Mouse (Mus musculus): ENCODE measurements at regions not wholly inside any gene's neighbourhood (a gene's known extent, or its start where the extent isn't known, plus 50 kb on each side); places are given as distances from the start of the nearest gene placed in this dataset.

DNA sequence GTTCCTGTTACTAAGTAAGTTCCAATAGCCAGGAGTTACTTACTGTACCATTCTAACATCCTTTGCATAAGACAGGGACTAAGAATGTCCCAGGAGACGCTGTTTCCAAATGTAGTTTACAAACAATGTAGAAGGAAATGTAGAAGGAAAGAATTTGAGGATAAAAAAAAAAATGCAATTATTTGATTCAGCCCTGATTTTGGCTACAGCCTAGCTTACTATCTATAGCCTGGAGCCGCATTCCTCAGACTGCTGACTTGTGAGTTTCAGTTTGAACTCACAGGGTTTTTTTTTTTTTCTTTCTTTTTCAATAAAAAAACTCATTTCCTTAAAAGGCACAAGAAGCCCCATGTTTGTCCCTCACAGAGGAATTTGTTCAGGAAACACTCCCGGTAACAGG lies 321.2 kb upstream of the Prickle1 start:
- Histone ChIP-seq H3K9me3 (replicated peaks; ENCODE audit: low read length) (no peaks in the 10 kb centered on the region), H3K36me3 (ENCODE audit: insufficient read depth, low read length) (no peaks in the 10 kb centered on the region), H3K4me1 (replicated peaks; ENCODE audit: insufficient read depth, low read length) (0 out of 2 replicates have a peak, but pooled peaks cover 5% of the 10 kb centered on the region), H3K4me3 (replicated peaks; ENCODE audit: low read depth, low read length) (no peak overlapping the region), H3K27ac (peak overlapping the region; percentile 31; the same call in 1 of the 2 replicates), H3K27me3 (ENCODE audit: insufficient read depth, low read length) (no peaks in the 10 kb centered on the region), H3K9ac (ENCODE audit: low read depth, low read length) (no peak overlapping the region), H3K4me2 (ENCODE audit: low read length) (0 out of 2 replicates have a peak overlapping the region, but pooled peaks have one; percentile 2)
- ATAC-seq (replicated peaks; ENCODE audit: low FRiP score, low read depth) (no peak), DNase-seq (ENCODE audit: low spot score) (peak; percentile 85)
- WGBS: 28% methylated on average over 3 of the region's 3 CpGs
- no peak for TF ChIP-seq CTCF (IDR thresholded peaks at IDR 0.05; ENCODE audit: low read depth)

DNA sequence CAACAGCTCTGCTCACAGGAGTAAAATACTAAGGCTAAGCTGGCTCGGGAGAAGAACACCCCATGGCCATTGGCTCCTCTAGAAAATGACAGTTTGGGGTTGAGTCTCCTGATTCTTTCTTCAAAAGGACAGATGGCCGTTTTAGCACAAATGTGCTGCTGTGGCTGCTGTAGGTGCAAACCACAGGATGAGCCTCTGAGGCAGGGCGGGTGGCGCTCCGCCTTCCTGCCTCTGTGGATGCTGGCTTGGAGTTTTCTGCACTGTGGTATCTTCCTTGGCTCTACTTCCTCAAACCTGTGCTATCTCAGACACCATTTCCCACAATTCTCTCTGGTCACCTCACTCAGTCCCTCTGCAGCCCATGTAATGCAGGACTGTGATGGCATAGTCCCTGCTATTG lies 317.8 kb upstream of the Prickle1 start:
- no peak overlapping the region for H3K4me2 ChIP-seq (ENCODE audit: low read length)
- 66% methylated on average over 5 of the region's 5 CpGs for WGBS
- H3K4me1 ChIP-seq (replicated peaks; ENCODE audit: insufficient read depth, low read length): no peaks in the 10 kb centered on the region
- ATAC-seq (replicated peaks; ENCODE audit: low FRiP score, low read depth) (no peak), DNase-seq (ENCODE audit: low spot score) (no peak)
- H3K36me3 ChIP-seq (ENCODE audit: insufficient read depth, low read length): no peaks in the 10 kb centered on the region
- no peaks in the 10 kb centered on the region for H3K9me3 ChIP-seq (replicated peaks; ENCODE audit: low read length)
- no peak overlapping the region for H3K9ac ChIP-seq (ENCODE audit: low read depth, low read length)
- no peak overlapping the region for H3K4me3 ChIP-seq (replicated peaks; ENCODE audit: low read depth, low read length)
- no peak for TF ChIP-seq CTCF (IDR thresholded peaks at IDR 0.05; ENCODE audit: low read depth)
- H3K27me3 ChIP-seq (ENCODE audit: insufficient read depth, low read length): no peaks in the 10 kb centered on the region
- no peak overlapping the region for H3K27ac ChIP-seq

DNA sequence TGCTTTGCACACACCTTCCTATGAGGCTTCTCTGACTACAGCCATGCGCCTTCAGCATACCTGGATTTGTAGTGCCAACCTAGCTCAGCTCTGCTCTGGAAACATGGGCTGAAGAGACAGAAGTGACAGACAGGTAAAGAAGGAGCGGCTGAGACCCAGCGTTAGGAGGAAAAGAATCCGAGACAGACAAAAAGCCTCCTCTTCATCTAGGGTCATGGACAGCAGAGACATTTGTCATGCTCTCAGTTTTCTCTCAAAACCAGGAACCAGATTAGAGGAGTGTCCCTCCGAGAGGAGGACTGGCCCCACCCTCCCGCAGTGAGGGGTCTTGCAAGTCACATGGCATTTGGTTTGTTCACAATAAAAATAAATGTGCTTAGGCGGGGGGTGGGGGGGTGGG lies 317.4 kb upstream of the Prickle1 start:
- Histone ChIP-seq H3K36me3 (ENCODE audit: insufficient read depth, low read length) (no peaks in the 10 kb centered on the region), H3K4me2 (ENCODE audit: low read length) (no peak overlapping the region), H3K9ac (ENCODE audit: low read depth, low read length) (no peak overlapping the region), H3K9me3 (replicated peaks; ENCODE audit: low read length) (no peaks in the 10 kb centered on the region), H3K4me1 (replicated peaks; ENCODE audit: insufficient read depth, low read length) (no peaks in the 10 kb centered on the region), H3K4me3 (replicated peaks; ENCODE audit: low read depth, low read length) (no peak overlapping the region), H3K27ac (no peak overlapping the region), H3K27me3 (ENCODE audit: insufficient read depth, low read length) (no peaks in the 10 kb centered on the region)
- TF ChIP-seq CTCF (IDR thresholded peaks at IDR 0.05; ENCODE audit: low read depth): no peak
- DNase-seq (ENCODE audit: low spot score) (no peak), ATAC-seq (replicated peaks; ENCODE audit: low FRiP score, low read depth) (no peak)
- 44% methylated on average over 7 of the region's 7 CpGs for WGBS

DNA sequence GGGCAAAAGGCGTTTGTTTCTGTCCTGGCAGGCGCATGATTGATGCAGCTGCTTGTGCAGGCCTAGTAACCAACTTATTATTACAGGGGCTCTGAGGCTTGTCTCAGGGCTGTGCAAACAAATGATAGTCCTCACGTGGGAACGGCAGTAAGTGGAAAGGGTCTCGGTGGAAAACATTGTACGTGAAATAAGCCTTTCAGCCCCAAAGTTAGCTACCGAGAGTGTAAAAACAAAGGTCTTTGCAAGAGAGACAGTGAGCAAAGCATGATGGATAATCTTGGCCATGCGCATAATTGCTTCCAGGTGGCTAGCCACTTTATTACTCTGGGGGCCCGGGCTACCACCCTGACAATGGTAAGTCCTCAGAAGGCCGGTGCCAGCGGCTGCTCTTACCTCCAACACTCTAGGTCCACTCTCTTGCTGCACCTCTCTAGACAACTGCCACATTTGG lies 315.3 kb upstream of the Prickle1 start:
- H3K4me3 ChIP-seq (replicated peaks; ENCODE audit: low read depth, low read length): no peak overlapping the region
- ATAC-seq (replicated peaks; ENCODE audit: low FRiP score, low read depth) (no peak), DNase-seq (ENCODE audit: low spot score) (no peak)
- 31% methylated on average over 11 of the region's 11 CpGs for WGBS
- H3K9me3 ChIP-seq (replicated peaks; ENCODE audit: low read length): no peaks in the 10 kb centered on the region
- no peaks in the 10 kb centered on the region for H3K36me3 ChIP-seq (ENCODE audit: insufficient read depth, low read length)
- H3K27me3 ChIP-seq (ENCODE audit: insufficient read depth, low read length): no peaks in the 10 kb centered on the region
- H3K4me1 ChIP-seq (replicated peaks; ENCODE audit: insufficient read depth, low read length): no peaks in the 10 kb centered on the region
- no peak overlapping the region for H3K27ac ChIP-seq
- H3K4me2 ChIP-seq (ENCODE audit: low read length): no peak overlapping the region
- TF ChIP-seq CTCF (IDR thresholded peaks at IDR 0.05; ENCODE audit: low read depth): no peak
- no peak overlapping the region for H3K9ac ChIP-seq (ENCODE audit: low read depth, low read length)

DNA sequence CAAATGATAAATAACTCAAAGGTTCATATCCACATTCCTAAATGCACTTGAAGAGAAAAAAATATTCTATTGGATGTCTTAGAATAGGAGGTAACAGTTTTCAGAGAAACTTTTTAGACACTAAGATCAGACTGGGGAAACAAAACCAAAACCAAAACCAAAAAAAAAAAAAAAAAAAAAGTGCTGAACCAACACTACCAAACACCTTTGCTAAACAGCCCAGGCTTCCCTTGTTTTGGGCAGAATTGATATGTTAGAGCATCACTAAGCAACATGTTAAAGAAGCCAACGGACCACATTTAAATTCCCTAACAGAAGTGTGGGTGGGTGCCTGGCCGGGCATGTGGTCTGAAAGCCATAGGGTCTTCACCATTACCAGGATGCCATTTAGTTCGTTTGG lies 314.5 kb upstream of the Prickle1 start:
- no peak for ATAC-seq (replicated peaks; ENCODE audit: low FRiP score, low read depth)
- Histone ChIP-seq H3K4me2 (ENCODE audit: low read length) (no peak overlapping the region), H3K9me3 (replicated peaks; ENCODE audit: low read length) (no peaks in the 10 kb centered on the region), H3K9ac (ENCODE audit: low read depth, low read length) (no peak overlapping the region), H3K4me3 (replicated peaks; ENCODE audit: low read depth, low read length) (no peak overlapping the region), H3K27me3 (ENCODE audit: insufficient read depth, low read length) (no peaks in the 10 kb centered on the region), H3K4me1 (replicated peaks; ENCODE audit: insufficient read depth, low read length) (no peaks in the 10 kb centered on the region), H3K27ac (no peak overlapping the region), H3K36me3 (ENCODE audit: insufficient read depth, low read length) (no peaks in the 10 kb centered on the region)
- DNase-seq (ENCODE audit: low spot score): no peak
- no peak for TF ChIP-seq CTCF (IDR thresholded peaks at IDR 0.05; ENCODE audit: low read depth)
- 83% methylated on average over 3 of the region's 3 CpGs for WGBS

DNA sequence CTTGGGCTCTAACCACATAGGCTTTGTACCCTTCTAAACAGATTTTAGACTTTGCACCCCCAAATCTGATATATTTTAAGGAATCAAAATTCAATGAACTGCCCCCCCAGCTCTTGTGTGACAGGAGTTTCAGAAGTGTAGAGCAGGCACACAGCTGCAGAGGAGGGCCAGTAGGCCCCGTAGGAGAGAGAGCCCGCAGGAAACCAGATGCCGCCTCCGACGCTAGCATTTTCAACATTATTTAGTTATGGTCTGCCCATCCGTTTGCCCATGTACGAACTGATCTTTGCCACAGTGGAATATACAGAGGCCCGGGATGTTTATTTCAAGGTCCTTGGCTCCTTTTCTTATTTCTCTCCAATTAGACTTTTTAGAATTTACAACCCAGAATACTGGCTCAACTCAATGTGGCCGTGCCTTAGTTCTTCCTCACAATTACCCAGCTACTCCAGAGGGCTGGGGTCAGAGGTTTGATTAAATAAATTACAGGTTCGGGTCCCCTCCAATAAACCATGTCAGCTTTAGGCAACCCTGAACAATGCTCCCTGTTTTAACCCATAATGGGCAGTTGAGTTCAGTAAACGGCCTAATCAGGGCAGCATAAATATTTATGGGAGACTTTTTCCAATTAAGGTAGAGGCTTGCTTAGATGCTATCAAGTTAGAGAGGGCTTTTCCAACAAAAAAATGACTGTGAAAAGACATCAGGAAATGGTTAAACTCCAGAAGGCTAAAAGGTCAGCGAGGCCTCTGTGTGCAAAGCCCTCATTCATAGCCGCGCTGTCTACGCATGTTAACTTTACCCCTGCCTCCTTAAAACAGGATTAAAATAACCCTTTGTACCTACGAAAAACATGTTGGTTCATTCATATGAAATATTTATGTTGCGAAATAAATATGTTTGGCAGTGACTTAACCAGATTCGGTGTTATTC lies 308.2 kb upstream of the Prickle1 start:
- Histone ChIP-seq H3K4me2 (ENCODE audit: low read length) (no peak overlapping the region), H3K4me1 (replicated peaks; ENCODE audit: insufficient read depth, low read length) (0 out of 2 replicates have a peak, but pooled peaks cover 3% of the 10 kb centered on the region), H3K36me3 (ENCODE audit: insufficient read depth, low read length) (no peaks in the 10 kb centered on the region), H3K27me3 (ENCODE audit: insufficient read depth, low read length) (no peaks in the 10 kb centered on the region), H3K27ac (no peak overlapping the region), H3K9me3 (replicated peaks; ENCODE audit: low read length) (no peaks in the 10 kb centered on the region), H3K4me3 (replicated peaks; ENCODE audit: low read depth, low read length) (no peak overlapping the region), H3K9ac (ENCODE audit: low read depth, low read length) (no peak overlapping the region)
- TF ChIP-seq CTCF (IDR thresholded peaks at IDR 0.05; ENCODE audit: low read depth): no peak
- ATAC-seq (replicated peaks; ENCODE audit: low FRiP score, low read depth) (no peak), DNase-seq (ENCODE audit: low spot score) (no peak)
- 37% methylated on average over 18 of the region's 18 CpGs for WGBS

All from kidney, postnatal 0 days (tissue).